Mouse (Mus musculus) limb, embryonic 15.5 days (tissue): ENCODE measurements around the gene App. TPM values are rescaled to one million over a fixed set of nuclear protein-coding genes. Genes with fewer than 3 reads are reported as not detected.
A peak's percentile ranks its signal among the peaks of the same experiment; 100 is the strongest.

Experiments used
- ATAC-seq: fragments of 200-750 bp; cut with Nextera tagmentation; 2 replicates; pipeline ENCODE4 v1.8.0; 2017; ENCODE audit warnings: low read depth, moderate TSS enrichment; ENCODE audit not compliant: insufficient number of reproducible peaks, low FRiP score, low TSS enrichment
- H3K27ac ChIP-seq: fragments of 300-500 bp; sonication (generic); 2 replicates; pipeline ENCODE4 v1.5.1; 2015; ENCODE audit warnings: moderate library complexity, mild to moderate bottlenecking, inconsistent platforms
- H3K27me3 ChIP-seq: fragments of 300-500 bp; sonication (generic); 2 replicates; pipeline ENCODE4 v1.6.1; 2015; ENCODE audit warnings: inconsistent platforms
- H3K36me3 ChIP-seq: fragments of 300-500 bp; sonication (generic); 2 replicates; pipeline ENCODE4 v1.6.1; 2015; ENCODE audit warnings: inconsistent platforms
- H3K4me1 ChIP-seq: fragments of 300-500 bp; sonication (generic); 2 replicates; pipeline ENCODE4 v1.6.1; 2015; ENCODE audit warnings: inconsistent platforms
- H3K4me2 ChIP-seq: fragments of 300-500 bp; sonication (generic); 2 replicates; pipeline ENCODE4 v1.6.1; 2015; ENCODE audit warnings: mild to moderate bottlenecking, inconsistent platforms
- H3K4me3 ChIP-seq: fragments of 300-500 bp; sonication (generic); 2 replicates; pipeline ENCODE4 v1.5.1; 2015; ENCODE audit warnings: mild to moderate bottlenecking, inconsistent platforms
- H3K9ac ChIP-seq: fragments of 300-500 bp; sonication (generic); 2 replicates; pipeline ENCODE4 v1.6.1; 2015; ENCODE audit warnings: inconsistent platforms
- H3K9me3 ChIP-seq: fragments of 300-500 bp; sonication (generic); 2 replicates; pipeline ENCODE4 v1.6.1; 2016; ENCODE audit warnings: inconsistent platforms
- WGBS: fragments of 180-500 bp; shearing (Covaris S2); methylation state at CpG from one replicate; pipeline ENCODE4 v1.1.7; 2015; 5-methylcytosine and 5-hydroxymethylcytosine counted together
- polyA plus RNA-seq: library from polyadenylated mRNA; unstranded; fragments of >200 nt; fragmentation: Nextera tagmentation; extraction: Ambion mirVana; gene quantifications from 2 replicates; pipeline ENCODE4 v1.2.1, GENCODE M21; 2015

Gene App
- polyA plus RNA-seq, 1 experiment from 2014 or later: 231 TPM

DNA sequence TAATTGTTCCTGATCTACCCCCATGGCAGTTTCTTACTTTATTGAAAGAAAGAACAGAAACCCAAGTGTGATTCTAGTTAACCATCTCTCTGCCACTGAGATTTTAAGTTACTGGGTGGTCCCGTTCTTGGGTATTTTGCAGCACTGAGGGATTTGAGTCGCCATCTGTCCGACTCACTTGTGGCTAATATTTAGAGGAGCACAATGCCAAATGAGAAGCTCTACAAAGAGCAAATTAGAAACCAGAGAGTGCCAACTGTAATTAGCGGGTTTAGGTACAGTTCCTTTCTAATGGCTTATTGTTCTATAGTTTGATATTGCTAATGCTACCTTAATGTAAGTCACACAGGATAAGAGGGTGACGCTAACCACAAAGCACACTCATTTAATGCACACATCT is 161.4 kb downstream of the App start:
- no peaks in the 10 kb centered on the region for H3K27me3 ChIP-seq
- H3K4me3 ChIP-seq: no peak overlapping the region
- WGBS: 92% methylated on average over 5 of the region's 5 CpGs
- H3K36me3 ChIP-seq: peaks cover 56% of the 10 kb centered on the region
- no peak for ATAC-seq
- no peak overlapping the region for H3K9ac ChIP-seq
- H3K27ac ChIP-seq: no peak overlapping the region
- no peaks in the 10 kb centered on the region for H3K9me3 ChIP-seq
- no peaks in the 10 kb centered on the region for H3K4me1 ChIP-seq
- no peak overlapping the region for H3K4me2 ChIP-seq

DNA sequence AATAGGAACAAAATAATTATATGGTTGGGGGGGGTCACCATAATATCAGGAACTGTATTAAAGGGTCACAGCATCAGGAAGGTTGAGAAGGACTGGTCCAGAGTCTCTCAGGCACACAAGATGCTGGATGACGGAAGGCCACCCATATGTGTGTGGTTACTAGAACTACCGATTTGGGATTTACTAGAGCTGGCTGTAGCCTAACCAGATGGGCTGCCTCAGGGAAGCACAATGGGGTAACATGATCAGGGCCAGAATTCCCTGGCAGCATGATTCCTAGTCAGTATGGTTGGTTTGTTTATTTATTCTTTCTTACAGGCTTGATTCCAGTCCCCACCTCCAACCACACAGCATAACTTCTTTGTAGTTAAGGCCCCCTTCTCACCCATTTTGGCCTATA is 162.9 kb downstream of the App start:
- no peak overlapping the region for H3K9ac ChIP-seq
- H3K4me1 ChIP-seq: no peaks in the 10 kb centered on the region
- no peaks in the 10 kb centered on the region for H3K27me3 ChIP-seq
- H3K9me3 ChIP-seq: no peaks in the 10 kb centered on the region
- 74% methylated on average over 2 of the region's 2 CpGs for WGBS
- no peak overlapping the region for H3K4me2 ChIP-seq
- peaks cover 59% of the 10 kb centered on the region for H3K36me3 ChIP-seq
- no peak for ATAC-seq
- H3K4me3 ChIP-seq: no peak overlapping the region
- no peak overlapping the region for H3K27ac ChIP-seq

DNA sequence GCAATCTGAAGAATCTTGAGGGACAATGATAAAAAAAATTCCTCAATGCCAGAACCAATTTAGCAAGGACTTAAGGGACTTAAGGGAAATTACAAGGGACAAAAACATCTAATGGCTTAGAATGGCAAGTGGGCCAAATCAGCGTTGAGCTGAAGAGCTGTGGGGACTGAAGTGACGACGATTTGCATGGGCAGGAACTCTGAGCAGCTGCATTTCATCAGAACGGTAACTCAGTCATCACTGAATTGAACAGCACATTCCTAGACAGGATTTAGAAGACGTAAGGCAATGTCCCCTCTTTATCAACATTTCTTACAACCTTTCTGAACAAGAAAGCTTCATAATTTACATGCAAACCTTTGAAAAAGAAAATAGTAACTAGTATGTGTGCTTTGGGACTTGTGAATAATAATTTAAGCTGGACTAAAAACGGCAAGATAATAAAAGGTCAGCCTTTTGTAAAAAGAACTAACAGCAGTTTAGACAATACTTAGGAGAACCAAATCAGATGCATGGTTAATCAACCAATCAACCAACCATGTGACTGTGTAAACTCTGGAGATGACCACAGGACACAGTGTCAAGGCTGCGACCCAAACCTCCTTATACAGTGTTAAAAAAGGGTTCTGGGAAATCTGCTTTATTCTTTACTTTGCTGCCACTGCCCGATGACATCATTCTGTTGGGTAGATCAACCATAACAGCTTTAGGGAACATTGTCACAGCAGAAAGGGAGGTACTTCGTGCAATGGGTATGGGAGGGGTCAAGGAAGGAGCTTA is 164.5 kb downstream of the App start:
- no peaks in the 10 kb centered on the region for H3K4me1 ChIP-seq
- H3K9ac ChIP-seq: no peak overlapping the region
- ATAC-seq: no peak
- WGBS: 69% methylated on average over 9 of the region's 9 CpGs
- no peaks in the 10 kb centered on the region for H3K27me3 ChIP-seq
- no peak overlapping the region for H3K4me3 ChIP-seq
- H3K9me3 ChIP-seq: no peaks in the 10 kb centered on the region
- H3K36me3 ChIP-seq: peaks cover 51% of the 10 kb centered on the region
- no peak overlapping the region for H3K27ac ChIP-seq
- no peak overlapping the region for H3K4me2 ChIP-seq

DNA sequence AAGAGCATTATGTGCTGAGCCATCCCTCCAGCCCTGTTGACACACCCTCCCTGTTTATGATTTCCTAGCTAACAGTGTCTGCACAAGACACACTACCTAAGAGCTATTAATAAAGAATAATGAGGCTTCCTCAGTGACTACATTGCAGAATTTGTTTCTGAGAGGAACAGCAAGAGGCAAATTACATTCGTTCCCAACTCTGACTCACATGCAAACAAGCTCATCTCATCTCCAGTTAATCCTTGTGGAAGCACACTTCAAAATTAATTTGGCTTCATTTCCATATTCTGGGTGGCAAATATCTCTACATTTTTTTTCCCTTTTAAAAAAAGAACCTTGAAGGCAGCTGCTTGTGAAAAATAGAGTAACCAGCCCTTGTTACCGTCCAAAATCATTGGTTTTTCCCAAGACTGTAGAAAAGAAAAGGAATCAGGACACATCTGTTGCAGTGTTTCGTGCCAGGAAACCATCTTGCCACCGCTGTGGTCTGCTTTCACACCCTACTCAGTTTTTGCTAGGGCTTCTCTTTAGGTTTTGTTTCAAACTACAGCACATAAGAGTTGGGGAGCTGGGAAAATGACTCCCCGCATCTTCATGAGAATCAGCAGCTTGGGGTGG is 171.5 kb downstream of the App start:
- Histone ChIP-seq H3K36me3 (peaks cover 37% of the 10 kb centered on the region), H3K4me2 (no peak overlapping the region), H3K4me3 (no peak overlapping the region), H3K27ac (no peak overlapping the region), H3K4me1 (no peaks in the 10 kb centered on the region), H3K9me3 (no peaks in the 10 kb centered on the region), H3K27me3 (no peaks in the 10 kb centered on the region), H3K9ac (no peak overlapping the region)
- 91% methylated on average over 5 of the region's 5 CpGs for WGBS
- ATAC-seq: no peak

DNA sequence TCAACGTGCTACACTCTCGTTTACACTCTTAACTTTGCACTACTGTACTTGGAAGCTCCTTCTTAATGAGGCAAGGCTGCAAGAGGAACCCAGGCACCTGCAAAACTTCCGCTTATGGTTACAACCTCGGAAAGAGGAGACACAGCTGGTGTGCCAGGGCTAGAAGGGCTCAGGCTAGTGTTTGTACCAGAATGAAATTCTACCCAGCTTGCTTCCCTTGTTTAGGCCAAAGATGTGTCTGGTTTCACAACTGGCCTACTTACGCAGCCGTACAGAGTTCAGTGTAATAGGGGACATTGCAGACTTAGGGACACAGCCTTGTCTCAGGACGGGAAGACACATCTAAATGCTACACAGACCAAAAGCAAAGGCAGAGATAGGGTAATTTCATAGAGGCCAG is 173.3 kb downstream of the App start:
- Histone ChIP-seq H3K4me2 (no peak overlapping the region), H3K27ac (no peak overlapping the region), H3K36me3 (peaks cover 34% of the 10 kb centered on the region), H3K4me3 (no peak overlapping the region), H3K9me3 (no peaks in the 10 kb centered on the region), H3K9ac (no peak overlapping the region), H3K4me1 (no peaks in the 10 kb centered on the region), H3K27me3 (no peaks in the 10 kb centered on the region)
- no peak for ATAC-seq
- WGBS: 78% methylated on average over 7 of the region's 7 CpGs

DNA sequence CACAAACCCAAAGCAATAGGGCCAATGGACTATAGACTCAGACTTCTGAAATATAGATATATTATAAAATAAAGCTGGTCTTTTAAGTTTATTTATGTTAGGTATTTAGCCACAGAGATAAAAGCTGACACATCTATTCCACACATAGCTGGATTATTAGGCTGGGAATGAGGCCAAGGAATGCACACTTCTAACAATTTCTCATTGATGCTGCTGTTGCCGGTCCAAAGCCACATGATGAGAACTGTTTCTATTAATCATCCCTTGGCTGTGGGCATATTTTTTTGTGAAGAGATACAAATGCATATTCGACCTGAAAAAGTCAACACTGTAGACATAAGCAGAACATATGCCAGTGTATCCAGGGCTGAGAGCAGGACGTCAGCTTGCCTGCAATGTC is 176.0 kb downstream of the App start:
- no peaks in the 10 kb centered on the region for H3K27me3 ChIP-seq
- 56% methylated on average over 3 of the region's 3 CpGs for WGBS
- H3K9me3 ChIP-seq: no peaks in the 10 kb centered on the region
- H3K4me3 ChIP-seq: no peak overlapping the region
- peaks cover 30% of the 10 kb centered on the region for H3K36me3 ChIP-seq
- no peak for ATAC-seq
- no peaks in the 10 kb centered on the region for H3K4me1 ChIP-seq
- H3K9ac ChIP-seq: no peak overlapping the region
- no peak overlapping the region for H3K27ac ChIP-seq
- no peak overlapping the region for H3K4me2 ChIP-seq

DNA sequence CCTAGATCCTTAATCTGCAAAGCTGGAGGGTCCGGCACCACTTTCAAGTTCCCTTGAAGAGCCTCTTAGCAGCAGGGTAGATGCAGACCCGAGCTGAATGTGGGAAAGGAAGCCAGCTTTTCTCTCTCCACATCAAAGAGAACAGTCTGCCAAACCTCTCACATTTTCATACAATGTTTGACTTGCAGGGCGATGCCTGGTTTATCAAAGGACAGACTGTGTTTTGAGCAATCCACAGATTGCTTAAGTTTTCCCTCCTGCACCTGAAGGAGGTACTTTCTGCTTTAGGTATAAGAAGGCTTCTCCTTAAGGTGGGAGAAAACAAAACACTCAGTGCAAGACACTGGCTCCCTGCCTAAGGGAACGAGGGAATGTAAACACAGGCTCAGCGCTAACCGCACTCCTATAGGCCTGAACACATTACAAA is 178.1 kb downstream of the App start:
- no peaks in the 10 kb centered on the region for H3K27me3 ChIP-seq
- H3K9me3 ChIP-seq: no peaks in the 10 kb centered on the region
- no peak overlapping the region for H3K4me2 ChIP-seq
- no peak overlapping the region for H3K4me3 ChIP-seq
- 0 out of 2 replicates have a peak, but pooled peaks cover 19% of the 10 kb centered on the region for H3K36me3 ChIP-seq
- no peak overlapping the region for H3K27ac ChIP-seq
- ATAC-seq: no peak
- H3K4me1 ChIP-seq: no peaks in the 10 kb centered on the region
- H3K9ac ChIP-seq: no peak overlapping the region
- 49% methylated on average over 6 of the region's 6 CpGs for WGBS

DNA sequence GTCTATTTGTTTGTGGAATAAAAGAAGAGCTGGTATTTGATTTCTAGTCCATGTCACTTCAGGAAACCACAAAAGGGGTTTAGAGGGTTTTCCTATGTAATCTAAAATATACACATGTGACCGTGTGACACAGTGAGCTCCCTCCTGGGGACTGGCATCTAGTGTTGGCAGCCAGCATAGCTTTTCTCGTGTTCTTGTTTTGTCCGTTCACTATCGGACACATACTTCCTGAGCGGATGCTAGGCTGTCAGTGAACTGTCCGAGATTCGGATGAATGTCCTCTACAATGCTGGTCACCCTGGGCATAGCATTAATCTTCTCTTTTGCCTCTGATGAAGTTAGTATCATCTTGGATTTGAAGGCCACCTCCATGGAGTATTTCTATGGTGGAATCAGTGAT is 180.7 kb downstream of the App start:
- Histone ChIP-seq H3K4me2 (no peak overlapping the region), H3K36me3 (peaks cover 16% of the 10 kb centered on the region; the same call in 1 of the 2 replicates), H3K4me1 (no peaks in the 10 kb centered on the region), H3K9me3 (no peaks in the 10 kb centered on the region), H3K27ac (no peak overlapping the region), H3K9ac (no peak overlapping the region), H3K27me3 (no peaks in the 10 kb centered on the region), H3K4me3 (no peak overlapping the region)
- WGBS: 82% methylated on average over 7 of the region's 7 CpGs
- no peak for ATAC-seq

DNA sequence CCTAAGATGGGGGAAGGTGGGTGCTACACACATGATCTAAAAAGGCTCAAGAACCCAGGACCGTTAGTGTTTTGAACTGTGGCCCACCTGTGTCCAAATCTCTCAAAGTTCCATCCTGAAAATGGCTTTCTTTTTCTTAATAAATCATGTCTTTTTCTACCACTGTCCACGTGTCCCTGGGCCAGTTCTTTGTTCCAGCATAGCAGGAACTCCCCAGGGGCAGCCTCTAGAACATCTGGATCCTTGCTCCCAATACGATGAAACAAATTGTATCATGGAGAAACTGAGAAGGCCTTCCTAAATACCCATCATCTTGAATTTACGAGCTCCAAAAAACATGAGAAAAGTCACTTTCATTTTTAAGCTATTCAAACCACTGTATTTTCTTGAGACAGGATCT is 182.6 kb downstream of the App start:
- no peak overlapping the region for H3K27ac ChIP-seq
- H3K9ac ChIP-seq: no peak overlapping the region
- H3K36me3 ChIP-seq: peaks cover 16% of the 10 kb centered on the region; the same call in 1 of the 2 replicates
- H3K9me3 ChIP-seq: no peaks in the 10 kb centered on the region
- no peaks in the 10 kb centered on the region for H3K27me3 ChIP-seq
- H3K4me1 ChIP-seq: no peaks in the 10 kb centered on the region
- no peak overlapping the region for H3K4me3 ChIP-seq
- 68% methylated on average over 4 of the region's 4 CpGs for WGBS
- ATAC-seq: no peak
- H3K4me2 ChIP-seq: no peak overlapping the region

DNA sequence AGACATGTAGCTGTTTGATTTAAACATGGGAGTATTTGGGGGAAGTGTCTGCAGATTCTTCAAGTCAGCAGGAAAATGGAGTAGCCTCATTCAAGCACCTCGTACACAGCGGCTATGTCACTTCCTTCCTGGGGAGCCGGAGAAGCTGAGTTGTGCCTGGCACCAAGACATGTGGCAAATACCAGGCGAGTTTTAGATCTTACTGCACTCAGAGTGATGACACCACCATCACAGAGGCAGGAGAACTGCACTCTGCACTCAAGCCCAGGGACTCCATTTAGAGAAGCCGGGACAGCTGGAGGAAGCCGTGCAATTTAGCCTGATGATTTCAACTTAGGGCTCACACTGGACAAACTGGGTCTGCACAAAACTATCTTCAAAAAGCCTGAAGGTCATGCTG is 183.6 kb downstream of the App start:
- Histone ChIP-seq H3K4me3 (no peak overlapping the region), H3K4me1 (no peaks in the 10 kb centered on the region), H3K9me3 (no peaks in the 10 kb centered on the region), H3K4me2 (no peak overlapping the region), H3K9ac (no peak overlapping the region), H3K27me3 (no peaks in the 10 kb centered on the region), H3K27ac (no peak overlapping the region), H3K36me3 (peaks cover 16% of the 10 kb centered on the region; the same call in 1 of the 2 replicates)
- WGBS: 73% methylated on average over 6 of the region's 6 CpGs
- no peak for ATAC-seq

DNA sequence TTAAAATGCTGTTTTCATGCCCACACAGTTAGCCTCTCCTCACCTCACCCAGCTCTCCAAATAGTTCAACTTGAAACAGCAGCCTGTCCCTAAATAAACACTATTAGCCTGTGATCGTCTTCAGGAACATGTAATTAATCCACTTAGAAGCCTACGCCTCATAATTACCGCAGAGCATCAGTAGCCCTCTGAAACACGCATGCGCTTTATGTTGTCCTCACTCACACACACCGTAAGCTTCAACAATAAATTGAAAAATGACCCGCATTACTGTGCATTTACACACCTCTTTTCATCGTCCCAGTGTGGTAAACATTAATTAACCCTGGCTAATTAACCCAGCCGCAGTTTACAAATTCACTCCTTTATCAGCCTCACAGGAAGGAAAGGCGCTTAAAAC is 184.1 kb downstream of the App start:
- WGBS: 66% methylated on average over 10 of the region's 10 CpGs
- H3K4me3 ChIP-seq: no peak overlapping the region
- H3K9me3 ChIP-seq: no peaks in the 10 kb centered on the region
- no peaks in the 10 kb centered on the region for H3K27me3 ChIP-seq
- peaks cover 16% of the 10 kb centered on the region; the same call in 1 of the 2 replicates for H3K36me3 ChIP-seq
- no peak overlapping the region for H3K9ac ChIP-seq
- no peak for ATAC-seq
- H3K27ac ChIP-seq: no peak overlapping the region
- H3K4me2 ChIP-seq: no peak overlapping the region
- no peaks in the 10 kb centered on the region for H3K4me1 ChIP-seq

DNA sequence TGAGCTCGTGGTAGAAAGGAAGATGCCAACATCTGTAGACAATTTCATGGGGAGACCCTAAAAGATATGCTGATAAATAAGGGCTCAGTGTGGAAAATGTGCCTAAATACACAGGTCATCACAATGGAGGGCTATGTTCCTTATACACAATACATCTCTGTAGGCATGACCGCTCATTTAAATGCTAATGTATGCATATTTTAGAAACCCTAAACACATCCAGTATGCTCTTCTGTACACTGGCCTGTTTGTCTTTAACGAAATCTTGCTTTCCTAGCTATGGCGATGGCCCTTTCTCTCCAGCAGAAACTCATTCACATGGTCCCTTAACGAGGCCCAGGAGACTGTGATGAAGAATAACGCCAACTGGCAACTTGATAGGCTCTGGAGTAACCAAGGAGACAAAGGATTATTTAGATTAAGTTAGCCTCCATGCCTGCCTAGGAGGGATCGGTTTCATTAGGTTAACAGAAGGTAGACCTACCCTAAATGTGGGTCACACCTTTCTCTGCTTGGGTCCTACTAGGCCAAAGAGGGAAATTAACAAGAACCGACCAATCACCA is 185.8 kb downstream of the App start:
- Histone ChIP-seq H3K9ac (no peak overlapping the region), H3K27me3 (no peaks in the 10 kb centered on the region), H3K4me3 (no peak overlapping the region), H3K4me2 (no peak overlapping the region), H3K27ac (no peak overlapping the region), H3K36me3 (peaks cover 7% of the 10 kb centered on the region; the same call in 1 of the 2 replicates), H3K4me1 (no peaks in the 10 kb centered on the region), H3K9me3 (no peaks in the 10 kb centered on the region)
- ATAC-seq: peak; percentile 66; the same call in 1 of the 2 replicates
- WGBS: 80% methylated on average over 8 of the region's 8 CpGs
